Mouse (Mus musculus) macrophage (primary cell): ENCODE measurements around the gene Ankrd33b. TPM values are rescaled to one million over a fixed set of nuclear protein-coding genes. Genes with fewer than 3 reads are reported as not detected.

Experiments used
- H3K27ac ChIP-seq: fragments of 350-480 bp; formaldehyde crosslinking; 2 replicates; pipeline ENCODE4 v1.9.0; 2021
- H3K36me3 ChIP-seq: fragments of 350-480 bp; formaldehyde crosslinking; 2 replicates; pipeline ENCODE4 v1.9.0; 2021; ENCODE audit errors: inconsistent target
- H3K4me3 ChIP-seq: fragments of 350-480 bp; formaldehyde crosslinking; 2 replicates; pipeline ENCODE4 v1.9.0; 2021; ENCODE audit errors: inconsistent target
- H3K79me2 ChIP-seq: fragments of 350-480 bp; formaldehyde crosslinking; 2 replicates; pipeline ENCODE4 v1.9.0; 2021; ENCODE audit errors: inconsistent target
- WGBS: methylation state at CpG from one replicate; pipeline ENCODE4 v1.1.7; 2026; ENCODE audit warnings: inconsistent platforms; ENCODE audit not compliant: missing documents; 5-methylcytosine and 5-hydroxymethylcytosine counted together
- polyA plus RNA-seq: library from polyadenylated mRNA; stranded (reverse); fragments of 250-400 nt; gene quantifications from 3 replicates; pipeline ENCODE4 v1.2.4, GENCODE M21; 2018; ENCODE audit warnings: inconsistent platforms

Gene Ankrd33b
- polyA plus RNA-seq, 1 experiment from 2014 or later, result 22.9 TPM

DNA sequence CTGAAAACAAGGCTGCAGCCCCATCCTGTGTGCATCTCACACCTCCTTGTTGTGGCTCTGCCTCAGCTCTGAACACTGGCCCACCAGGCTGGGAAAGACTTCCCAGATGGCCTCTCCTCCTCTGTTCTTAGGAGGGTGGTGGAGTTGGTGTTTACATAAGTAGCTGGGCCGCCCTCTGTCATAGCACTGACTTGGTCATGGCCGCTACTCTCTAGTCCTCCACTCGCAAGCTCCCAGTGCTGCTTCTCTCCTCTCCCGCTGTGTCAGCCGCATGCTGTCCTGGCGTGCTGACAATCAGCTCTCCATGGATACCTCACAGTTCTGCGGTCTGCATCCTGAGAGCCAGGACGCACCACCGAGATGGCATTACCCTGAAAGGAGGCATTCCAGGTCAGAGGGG lies 120.5 kb downstream of the Ankrd33b start:
- H3K27ac ChIP-seq, result no peak overlapping the region
- H3K4me3 ChIP-seq, result no peak overlapping the region
- WGBS, result 98% methylated on average over 9 of the region's 9 CpGs
- H3K79me2 ChIP-seq, result peaks cover 8% of the 10 kb centered on the region; the same call in 1 of the 2 replicates
- H3K36me3 ChIP-seq, result no peaks in the 10 kb centered on the region

DNA sequence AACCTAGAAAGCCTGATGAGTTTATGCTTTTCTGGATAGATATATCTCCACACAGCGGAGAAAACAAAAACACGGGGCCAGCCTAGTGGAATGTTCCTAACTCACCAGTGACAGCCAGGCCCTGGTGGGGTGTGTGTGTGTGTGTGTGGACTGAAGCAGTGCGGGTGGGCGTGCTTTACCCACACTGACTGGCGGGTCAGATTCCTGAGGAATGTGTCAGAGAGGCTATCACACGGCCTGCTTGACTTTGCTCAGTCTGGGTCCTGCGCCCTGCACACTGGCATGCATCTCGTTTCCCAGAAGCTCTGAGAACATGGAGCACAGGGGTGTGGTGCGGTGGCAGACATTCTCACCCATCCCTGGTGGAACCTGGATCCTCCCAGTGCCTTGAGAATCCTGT lies 121.6 kb downstream of the Ankrd33b start:
- peaks cover 4% of the 10 kb centered on the region; the same call in 1 of the 2 replicates for H3K79me2 ChIP-seq
- no peaks in the 10 kb centered on the region for H3K36me3 ChIP-seq
- no peak overlapping the region for H3K27ac ChIP-seq
- H3K4me3 ChIP-seq, result no peak overlapping the region
- 92% methylated on average over 8 of the region's 9 CpGs for WGBS

DNA sequence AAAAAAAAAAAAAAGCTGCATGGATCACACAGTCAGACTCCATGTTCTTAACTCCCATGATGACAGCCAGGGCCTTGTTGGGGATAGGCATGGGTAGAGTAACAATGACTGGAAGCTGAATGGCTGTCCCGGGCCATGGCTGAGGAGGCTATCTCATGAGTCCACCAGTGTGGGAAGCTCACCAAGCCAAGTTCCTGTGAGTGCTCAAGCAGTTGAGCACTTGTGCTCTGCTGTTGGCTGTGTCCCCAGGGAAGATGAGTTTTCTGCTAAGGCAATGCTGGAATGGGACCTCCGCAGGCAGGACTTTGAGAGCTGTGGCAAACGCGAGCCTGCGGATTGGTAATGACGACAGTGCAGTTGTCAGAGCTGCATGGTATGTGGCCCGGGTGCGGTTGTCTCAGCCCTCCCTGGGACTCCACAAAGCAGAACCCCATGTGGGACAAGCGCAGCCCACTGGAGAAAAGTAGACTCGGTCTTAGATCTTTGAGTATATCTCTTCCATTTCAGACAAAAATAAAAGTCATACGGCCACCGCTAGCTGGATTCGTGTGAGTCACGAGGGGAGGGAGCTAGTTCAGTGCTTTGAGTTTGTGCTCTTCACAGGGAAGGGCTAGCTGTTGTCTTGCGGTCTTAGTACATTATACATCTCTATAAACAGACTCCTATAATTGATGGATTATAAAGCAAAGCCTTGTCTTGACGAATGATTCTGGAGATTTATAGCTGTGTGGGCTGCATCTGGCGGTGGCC lies 122.7 kb downstream of the Ankrd33b start:
- Histone ChIP-seq H3K27ac (no peak overlapping the region), H3K4me3 (no peak overlapping the region), H3K36me3 (0 out of 2 replicates have a peak, but pooled peaks cover 10% of the 10 kb centered on the region), H3K79me2 (no peaks in the 10 kb centered on the region; the same call in 1 of the 2 replicates)
- 95% methylated on average over 17 of the region's 17 CpGs for WGBS

DNA sequence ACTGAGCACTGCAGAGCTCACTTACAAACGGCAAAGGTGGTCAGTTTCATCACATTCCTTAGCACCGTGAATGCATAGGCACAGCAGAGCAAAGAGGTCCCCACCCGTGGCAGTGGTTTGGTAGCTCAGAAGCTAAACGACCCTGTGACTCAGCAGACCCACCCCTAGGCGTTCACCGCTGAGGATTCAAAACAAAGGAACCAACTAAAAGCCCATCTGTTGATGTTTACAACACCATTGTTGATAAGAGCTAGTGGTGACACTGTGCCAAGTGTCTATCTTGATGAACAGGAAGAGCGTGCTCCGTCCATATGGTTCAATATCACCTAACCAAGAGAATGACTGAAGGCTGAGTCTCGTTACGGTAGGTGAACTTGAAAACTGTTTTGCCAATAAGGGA lies 124.3 kb downstream of the Ankrd33b start:
- 83% methylated on average over 10 of the region's 10 CpGs for WGBS
- H3K36me3 ChIP-seq, result 0 out of 2 replicates have a peak, but pooled peaks cover 10% of the 10 kb centered on the region
- H3K27ac ChIP-seq, result no peak overlapping the region
- no peaks in the 10 kb centered on the region; the same call in 1 of the 2 replicates for H3K79me2 ChIP-seq
- H3K4me3 ChIP-seq, result no peak overlapping the region

Other genes starting within 250 kb of the Ankrd33b start
- 97.6 to 279 TPM (median 108 TPM) in 3 replicates for gene Dap, start 143.4 kb downstream of the Ankrd33b start, polyA plus RNA-seq
- gene Ropn1l, start 86.0 kb upstream of the Ankrd33b start, polyA plus RNA-seq, result 7.0 to 12.5 TPM (median 7.0 TPM) in 3 replicates
- gene March6, start 163.3 kb upstream of the Ankrd33b start, polyA plus RNA-seq, result 24.6 to 39.1 TPM (median 33.7 TPM) in 3 replicates
- 1.5 to 5.5 TPM (median 3.5 TPM) in 3 replicates for gene Cmbl, start 197.7 kb upstream of the Ankrd33b start, polyA plus RNA-seq
- gene Cct5, start 234.1 kb upstream of the Ankrd33b start, polyA plus RNA-seq, result 133 to 228 TPM (median 154 TPM) in 3 replicates
- gene Fam173b, start 234.1 kb upstream of the Ankrd33b start, polyA plus RNA-seq, result 6.3 to 13.8 TPM (median 10.5 TPM) in 3 replicates